Mouse (Mus musculus) brain, embryonic 14.5 days (tissue): ENCODE results near the gene Slc4a3. TPM values are rescaled to one million over a fixed set of nuclear protein-coding genes. Genes with fewer than 3 reads are reported as not detected.

Experiments
- DNase-seq: peaks from one replicate; pipeline ENCODE4 v3.0.0-alpha.2; 2011; ENCODE audit warnings: low read depth
- CTCF ChIP-seq: fragments of 200-500 bp; IDR thresholded peaks from 2 replicates; pipeline ENCODE4 v1.5.1; 2012; ENCODE audit warnings: inconsistent platforms, mild to moderate bottlenecking, moderate library complexity, borderline replicate concordance; ENCODE audit not compliant: insufficient read depth, insufficient read length; ENCODE audit errors: extremely low read depth
- POLR2A ChIP-seq: fragments of 200-500 bp; IDR thresholded peaks from 2 replicates; pipeline ENCODE4 v1.6.1; 2012; ENCODE audit warnings: mild to moderate bottlenecking, inconsistent platforms, borderline replicate concordance; ENCODE audit not compliant: poor library complexity, insufficient read depth, insufficient read length, severe bottlenecking; ENCODE audit errors: extremely low read depth
- polyA plus RNA-seq: library from polyadenylated mRNA; depleted of rRNA; stranded (reverse); fragments of >200 nt; gene quantifications from 2 replicates; pipeline ENCODE4 v1.2.3, GENCODE M21; 2012

Gene Slc4a3
- polyA plus RNA-seq, 1 experiment, result 59.4 TPM

DNA sequence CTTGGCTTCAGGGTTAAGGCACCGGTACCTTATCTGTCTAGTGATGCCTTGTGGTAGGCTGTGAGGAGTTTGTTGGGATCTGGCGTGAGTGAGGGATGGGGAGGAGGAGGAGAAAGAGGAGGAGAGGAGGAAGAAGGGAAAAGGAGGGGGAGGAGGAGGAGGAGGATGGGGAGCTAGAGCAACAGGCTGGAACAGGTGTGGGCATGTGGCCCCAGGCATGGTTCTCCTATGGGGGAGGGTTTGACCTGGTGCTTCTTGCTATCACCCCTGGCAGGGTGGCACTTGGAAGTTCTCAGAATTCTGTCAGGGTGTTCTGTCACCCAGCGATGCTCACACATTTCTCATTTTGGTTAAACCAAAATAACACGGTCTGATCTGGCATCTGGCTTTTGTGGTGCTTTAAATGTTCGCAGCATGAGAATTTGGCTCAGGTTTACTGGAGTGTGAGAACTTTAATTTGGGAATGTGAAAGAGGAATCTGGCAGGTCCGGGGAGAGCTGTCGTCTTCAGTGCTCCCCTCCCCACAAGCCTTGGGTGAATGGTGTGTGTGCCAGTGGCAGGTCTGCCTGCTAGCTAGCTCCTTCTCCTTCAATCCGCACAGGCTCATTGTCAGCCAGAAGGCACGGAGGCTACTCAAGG, 10.2 kb downstream of the Slc4a3 start:
- no peak for TF ChIP-seq CTCF
- TF ChIP-seq POLR2A, result no peak
- no peak for DNase-seq

DNA sequence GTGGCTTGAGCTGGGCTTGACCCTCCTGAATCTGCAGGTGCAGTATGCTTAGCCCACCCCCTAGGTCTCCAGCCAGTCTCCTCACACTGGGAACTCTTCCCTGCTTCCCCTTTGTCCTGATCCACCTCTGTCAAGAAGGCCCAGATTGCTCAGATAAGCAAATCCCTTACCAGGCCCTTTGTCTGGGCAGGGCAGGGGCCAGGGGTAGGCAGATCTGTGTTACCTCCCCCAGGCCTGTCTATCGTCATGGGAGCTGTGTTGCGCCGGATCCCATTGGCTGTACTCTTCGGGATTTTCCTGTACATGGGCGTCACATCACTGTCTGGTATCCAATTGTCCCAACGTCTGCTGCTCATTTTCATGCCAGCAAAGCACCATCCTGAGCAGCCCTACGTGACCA, 11.0 kb downstream of the Slc4a3 start:
- TF ChIP-seq POLR2A, result no peak
- TF ChIP-seq CTCF, result no peak
- DNase-seq, result no peak

DNA sequence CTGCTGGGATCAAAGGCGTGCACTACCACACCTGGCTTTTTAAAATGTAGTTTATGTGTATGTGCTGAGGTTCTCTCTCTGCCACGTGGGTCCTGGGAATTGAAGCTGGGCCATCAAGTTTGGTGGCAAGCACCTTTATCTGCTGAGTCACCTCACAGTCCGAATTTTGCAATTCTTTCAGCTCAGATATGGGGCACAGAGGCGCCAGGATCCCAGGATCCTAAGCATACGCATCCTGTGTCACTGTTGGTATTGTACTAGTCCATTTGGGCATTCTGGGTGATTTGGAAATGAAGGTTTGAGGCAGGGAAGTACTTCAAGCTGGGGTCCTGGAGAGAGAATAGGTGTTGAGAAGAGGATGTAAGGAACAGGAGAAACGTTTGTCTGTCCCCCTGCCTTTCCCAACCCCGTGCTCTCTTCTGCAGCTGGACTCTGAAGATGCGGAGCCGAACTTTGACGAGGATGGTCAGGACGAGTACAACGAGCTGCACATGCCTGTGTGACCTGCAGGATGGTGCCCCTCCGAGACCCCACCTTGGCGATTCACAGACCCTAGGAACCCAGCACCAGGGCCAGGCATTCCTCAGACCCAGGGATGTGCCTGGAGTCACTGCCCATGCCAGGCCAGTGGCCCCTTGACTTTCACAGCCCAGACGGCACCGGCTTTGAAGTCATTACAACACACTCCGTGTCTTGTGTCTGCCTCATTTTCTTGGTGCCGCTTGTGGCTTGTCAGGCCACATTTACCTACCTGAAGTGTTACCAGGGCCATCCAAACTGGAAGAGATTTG, 12.5 kb downstream of the Slc4a3 start:
- no peak for TF ChIP-seq POLR2A
- TF ChIP-seq CTCF, result no peak
- DNase-seq, result no peak

DNA sequence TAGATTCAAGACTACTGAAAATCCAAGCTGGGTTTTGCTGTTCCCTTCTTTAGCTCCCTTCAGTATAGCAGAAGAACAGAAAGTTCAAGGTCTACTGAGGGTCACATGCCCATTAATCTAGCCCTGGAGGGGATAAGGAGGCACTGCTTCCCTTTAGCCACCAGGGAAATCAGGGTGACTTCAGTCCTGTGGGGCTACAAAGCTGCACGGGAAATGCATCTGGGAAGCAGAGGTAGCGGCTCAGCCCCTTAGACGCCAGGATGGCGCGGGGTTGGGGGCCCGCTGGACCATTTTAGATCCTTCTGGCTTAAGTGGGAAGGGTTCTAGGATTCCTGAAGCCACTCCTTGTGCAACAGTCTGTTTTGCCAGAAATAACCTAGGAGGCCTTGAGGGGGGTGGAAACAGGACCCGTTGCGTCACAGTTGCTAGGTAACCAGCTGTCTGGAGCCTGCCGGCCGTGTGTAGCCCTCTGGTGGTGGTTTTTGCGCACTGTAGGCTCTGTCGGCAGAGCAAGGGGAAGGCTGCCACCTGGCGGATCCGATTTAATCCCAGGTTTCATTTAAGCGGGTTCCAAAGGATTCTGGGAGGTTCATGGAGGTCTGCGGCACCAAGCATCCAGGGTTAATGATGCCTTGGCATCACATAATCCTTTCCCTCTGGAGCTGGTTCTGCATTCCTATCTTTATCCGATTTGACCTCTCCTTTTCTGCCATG, 13.3 kb downstream of the Slc4a3 start:
- peak; percentile 98 for DNase-seq
- TF ChIP-seq CTCF (peak; percentile 100), POLR2A (no peak)

DNA sequence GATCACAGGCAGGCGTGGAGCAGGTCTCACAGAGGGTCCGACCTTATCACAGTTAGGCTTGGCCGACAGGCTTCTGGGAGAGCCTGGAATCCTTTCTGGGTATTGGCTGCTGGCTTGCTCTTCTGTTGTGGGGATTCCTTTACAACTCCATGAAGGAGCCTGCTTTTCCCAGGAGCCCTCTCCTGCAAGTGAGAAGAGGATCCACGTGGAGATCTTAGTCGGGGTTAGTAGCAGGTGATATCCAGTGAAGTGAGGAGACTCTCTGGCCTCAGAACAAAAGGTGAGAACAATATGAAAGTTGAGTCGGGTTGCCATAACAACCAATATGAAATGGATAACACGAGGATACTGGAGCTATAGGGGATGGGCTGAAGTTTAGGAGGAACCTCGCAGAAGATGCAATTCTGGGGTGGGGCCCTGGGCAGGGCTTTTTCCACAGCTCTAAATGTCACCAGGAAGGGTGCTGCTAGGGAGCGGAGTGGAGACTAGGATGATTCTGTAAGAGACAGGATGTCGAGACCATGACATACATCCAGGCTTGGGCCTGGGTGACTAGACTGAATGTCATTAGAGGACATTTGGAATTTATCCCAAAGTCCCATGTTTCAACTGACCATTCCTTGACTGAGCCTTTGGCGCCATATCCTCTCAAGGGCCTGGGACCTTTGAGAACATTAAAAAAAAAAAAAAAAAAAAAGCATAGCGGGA, 14.3 kb downstream of the Slc4a3 start:
- no peak for DNase-seq
- TF ChIP-seq CTCF (no peak), POLR2A (no peak)

DNA sequence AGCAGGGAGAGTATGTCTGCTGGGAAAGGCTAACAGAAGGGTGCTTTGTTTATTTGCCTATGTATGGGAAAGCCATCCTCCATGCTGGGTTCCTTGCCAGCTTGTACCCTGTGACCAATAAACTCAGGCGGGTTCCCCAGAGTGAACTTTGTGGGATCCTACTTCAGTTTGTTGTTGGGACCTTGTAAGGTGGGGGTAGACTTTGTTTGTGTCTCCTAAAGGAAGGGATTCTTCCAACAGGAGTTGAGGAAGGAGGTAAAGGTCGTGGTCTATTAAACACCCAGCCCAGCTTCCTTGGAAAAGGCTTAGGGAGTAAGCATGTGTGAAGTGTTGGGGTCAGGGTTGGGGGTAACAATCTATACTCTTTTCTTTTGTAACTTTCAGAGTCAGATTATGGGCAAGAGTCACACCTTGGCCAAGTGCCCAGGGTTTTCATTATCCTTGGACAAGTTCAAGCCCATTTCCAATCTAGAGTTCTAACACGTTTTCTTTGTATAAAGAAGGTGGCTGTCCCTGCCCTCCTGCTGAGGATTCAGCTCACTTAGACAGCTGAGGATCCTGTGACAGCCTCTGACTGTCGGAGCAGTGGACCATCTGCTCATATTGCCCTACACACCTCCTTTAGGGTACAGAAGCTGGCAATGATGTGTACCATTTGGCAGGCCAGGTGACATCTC, 15.3 kb downstream of the Slc4a3 start:
- DNase-seq, result peak; percentile 79
- no peak for TF ChIP-seq CTCF
- TF ChIP-seq POLR2A, result no peak

DNA sequence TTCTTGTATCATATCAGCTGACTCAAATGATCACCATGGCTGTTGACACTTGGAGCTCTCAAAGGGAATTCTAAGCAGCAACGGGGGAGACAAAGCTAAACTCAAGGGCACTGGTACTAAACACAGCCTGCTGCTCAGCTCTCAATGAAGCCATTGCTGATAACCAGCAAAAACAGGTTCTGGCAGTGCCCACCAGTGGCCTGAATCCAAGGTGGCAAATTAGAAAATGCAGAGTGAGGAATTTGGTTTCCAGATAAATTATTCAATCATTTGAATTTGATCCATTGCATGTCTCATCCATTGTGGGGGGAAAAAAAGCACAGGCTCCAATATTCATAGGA, 15.8 kb downstream of the Slc4a3 start:
- no peak for DNase-seq
- TF ChIP-seq POLR2A, result no peak
- no peak for TF ChIP-seq CTCF

DNA sequence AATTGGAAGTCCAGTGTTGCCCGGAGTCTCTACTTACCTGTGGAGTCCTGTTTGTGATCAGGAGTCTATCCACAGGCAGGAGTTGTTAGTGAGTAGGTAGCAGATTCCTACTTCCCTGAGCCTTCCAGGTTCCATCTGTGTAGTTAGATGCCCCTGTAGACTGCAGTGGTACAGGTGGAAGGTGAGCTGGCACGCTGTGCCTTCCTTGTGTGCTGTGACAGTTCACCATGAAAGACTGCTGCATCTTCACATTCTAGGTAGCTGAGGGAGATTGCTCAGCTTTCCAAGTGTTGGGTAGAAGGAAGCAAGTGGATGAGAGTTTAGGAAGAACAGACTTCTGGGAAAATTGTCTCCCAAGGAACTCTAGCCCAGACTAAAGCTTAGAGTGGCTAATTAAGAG, 18.0 kb downstream of the Slc4a3 start:
- no peak for DNase-seq
- TF ChIP-seq POLR2A (no peak), CTCF (no peak)

DNA sequence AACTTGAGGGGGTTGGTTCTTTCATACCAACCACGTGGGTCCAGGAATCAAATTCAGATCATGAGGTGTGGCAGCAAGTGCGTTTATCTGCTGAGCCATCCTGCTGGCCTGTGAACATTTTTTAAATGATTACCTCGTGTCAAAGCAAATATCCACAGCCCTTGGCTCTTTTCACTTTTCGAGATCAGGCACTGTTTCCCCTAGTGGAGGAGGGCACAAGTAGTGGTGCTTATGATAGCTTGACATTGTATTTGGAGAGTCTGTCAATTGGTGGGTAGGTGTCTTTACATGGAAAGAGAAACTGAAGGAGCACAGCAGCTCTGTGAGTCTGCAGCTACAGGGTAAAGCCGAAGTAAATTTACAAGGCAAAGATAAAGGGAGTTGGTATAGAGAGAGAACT, 18.9 kb downstream of the Slc4a3 start:
- TF ChIP-seq CTCF, result no peak
- no peak for TF ChIP-seq POLR2A
- no peak for DNase-seq

DNA sequence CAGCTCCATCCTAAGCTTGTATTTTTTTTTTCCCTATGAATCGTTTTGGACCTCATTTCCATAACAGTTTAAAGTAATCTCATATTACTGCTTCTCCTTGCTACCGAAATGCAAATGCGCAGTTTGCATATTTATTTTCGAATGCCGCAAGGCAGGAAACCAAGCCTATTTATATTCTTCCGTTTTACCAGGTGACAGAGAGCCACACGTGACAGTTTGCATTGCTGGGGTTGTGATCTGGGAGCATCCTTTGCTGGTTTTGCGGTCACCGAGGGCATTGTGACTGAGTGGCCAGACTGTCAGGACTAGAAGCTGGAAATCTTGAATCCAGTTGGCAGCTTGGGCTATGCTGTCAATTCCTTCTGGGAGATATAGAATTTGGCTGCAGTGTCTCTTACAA, 19.6 kb downstream of the Slc4a3 start:
- TF ChIP-seq POLR2A, result no peak
- no peak for TF ChIP-seq CTCF
- peak; percentile 34 for DNase-seq
